Mouse (Mus musculus) lung, postnatal 0 days (tissue): ENCODE results near the gene Ece1.

Experiments used
- CTCF ChIP-seq: IDR thresholded peaks from 2 replicates; pipeline ENCODE4 v1.5.1; 2016; ENCODE audit warnings: antibody characterized with exemption, mild to moderate bottlenecking
- EP300 ChIP-seq: IDR thresholded peaks from 2 replicates; pipeline ENCODE4 v1.6.1; 2016; ENCODE audit warnings: antibody characterized with exemption, mild to moderate bottlenecking, control low read depth

GRCm38 (mm10) chr4:137964585-137964930 lies 102.5 kb downstream of the Ece1 start:
- TF ChIP-seq CTCF = no peak
- TF ChIP-seq EP300 = no peak
